Mouse (Mus musculus) yolk sac, embryonic 10.5 days (tissue): Measurements from ENCODE around the gene Grap2.

ENCODE experiments used
- DNase-seq: peaks from one replicate; pipeline ENCODE4 v3.0.0-alpha.2; 2017; ENCODE audit warnings: low spot score

The Grap2 gene

DNA sequence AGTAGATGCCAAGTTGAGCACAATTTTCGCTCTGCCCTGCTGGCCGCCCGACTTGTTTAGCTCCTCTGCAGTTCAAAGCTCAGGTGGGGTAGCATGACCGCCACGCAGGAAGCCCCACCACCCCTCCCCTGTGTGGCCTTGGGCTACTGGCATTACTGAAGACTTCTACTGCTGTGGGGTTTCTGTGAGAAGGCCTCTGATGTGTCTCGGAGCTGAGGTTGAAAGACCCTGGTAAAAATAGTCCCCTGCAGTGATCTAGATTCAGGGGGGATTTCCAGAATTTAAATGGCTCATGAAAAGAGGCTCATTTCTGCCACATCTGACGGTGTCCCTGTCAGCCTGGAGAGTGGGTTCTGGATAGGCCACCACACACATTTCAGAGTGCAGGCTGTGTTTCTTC is 30.1 kb downstream of the Grap2 start:
- no peak for DNase-seq

DNA sequence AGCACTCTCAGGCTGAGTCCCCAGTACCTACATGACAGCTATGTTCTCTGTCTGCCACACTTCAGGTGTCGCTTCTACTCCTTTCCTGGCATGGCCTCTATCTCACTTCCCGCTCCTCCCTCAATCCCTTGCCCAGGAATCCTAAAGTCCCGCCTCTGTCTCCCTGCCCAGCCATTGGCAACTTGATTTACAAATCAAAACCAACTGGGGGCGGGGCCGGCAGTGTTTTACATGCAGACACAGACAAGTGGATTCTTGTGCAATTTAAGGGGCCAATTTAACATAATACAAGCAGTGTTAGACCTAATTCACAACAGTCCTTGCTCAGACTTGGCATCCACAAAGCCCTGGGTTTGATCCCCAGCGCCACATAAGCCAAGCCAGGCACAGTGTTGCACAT is 31.6 kb downstream of the Grap2 start:
- no peak for DNase-seq

DNA sequence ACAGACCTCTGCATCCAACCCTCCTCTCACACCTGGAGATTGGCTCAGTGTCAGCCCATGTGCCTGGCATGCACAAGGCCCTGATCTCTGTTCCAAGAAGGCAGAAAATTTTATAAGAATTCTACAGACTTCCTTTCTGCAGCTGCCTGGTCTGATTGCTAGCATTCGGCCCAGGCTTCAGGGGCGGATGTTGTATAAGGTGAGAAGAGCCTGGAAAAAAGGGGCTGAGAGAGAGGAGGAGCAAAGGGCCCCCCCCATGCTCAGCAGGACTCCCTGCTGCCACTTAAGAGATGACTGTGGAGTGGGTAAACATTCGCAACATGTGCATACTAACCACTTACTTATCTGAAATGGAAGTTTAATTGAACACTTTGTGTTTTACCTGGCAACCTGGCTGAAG is 35.6 kb downstream of the Grap2 start:
- no peak for DNase-seq

DNA sequence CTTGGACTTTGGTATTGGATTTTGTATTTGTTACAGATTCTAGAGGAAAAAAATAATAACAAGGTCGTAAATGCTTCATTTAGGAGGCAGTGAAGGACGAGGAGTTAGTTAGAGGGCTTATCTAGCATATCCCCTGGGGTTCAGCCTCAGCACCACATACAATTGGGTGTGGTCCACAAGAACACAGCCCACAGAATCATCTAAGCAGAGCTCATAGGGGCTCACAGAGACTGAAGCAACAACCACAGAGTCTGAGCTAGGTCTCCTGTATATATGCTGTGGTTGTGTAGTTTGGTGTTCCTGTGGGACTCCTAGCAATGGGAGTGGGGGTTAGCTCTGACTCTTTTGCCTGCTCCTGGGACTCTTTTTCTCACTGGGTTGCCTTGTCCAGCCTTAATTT is 37.9 kb downstream of the Grap2 start:
- DNase-seq = no peak

DNA sequence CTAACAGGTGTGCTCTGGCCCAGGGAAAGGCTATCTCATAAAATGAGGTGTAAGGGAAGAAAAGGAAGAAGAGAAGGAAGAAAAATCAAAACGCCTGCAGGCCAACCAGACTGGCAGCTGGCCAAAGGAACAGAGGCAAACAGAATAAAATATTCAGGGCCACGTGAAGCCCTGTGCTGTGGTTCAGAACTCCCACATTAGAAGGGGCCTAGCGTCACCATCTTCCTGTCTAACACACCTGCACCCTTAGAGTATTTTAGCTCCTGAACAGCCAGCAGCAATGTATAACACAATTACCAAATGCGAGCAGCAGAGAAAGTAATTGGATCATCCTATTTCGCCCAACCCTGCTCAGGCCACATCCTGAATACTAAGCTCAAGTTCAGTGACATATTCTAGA is 39.1 kb downstream of the Grap2 start:
- DNase-seq = no peak

DNA sequence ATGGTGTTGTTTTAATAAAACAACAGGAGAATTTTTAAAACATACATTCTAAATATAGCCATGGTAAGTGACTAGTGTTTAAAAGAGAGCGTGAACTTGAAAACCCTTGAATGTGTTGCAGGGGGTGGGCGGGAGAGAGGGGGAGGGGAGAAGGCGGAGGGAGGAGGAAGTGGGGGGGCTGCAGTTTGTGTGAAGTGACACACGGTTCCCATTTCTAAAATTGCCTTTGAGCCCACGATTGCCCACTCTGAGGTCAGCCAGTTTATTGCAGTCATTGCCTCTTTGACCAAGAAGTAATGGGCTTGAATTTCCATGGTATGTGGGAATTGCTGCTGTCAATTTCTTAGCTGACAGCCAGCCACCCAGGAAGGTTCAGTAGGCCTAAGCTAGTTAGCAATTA is 41.5 kb downstream of the Grap2 start:
- DNase-seq = no peak

DNA sequence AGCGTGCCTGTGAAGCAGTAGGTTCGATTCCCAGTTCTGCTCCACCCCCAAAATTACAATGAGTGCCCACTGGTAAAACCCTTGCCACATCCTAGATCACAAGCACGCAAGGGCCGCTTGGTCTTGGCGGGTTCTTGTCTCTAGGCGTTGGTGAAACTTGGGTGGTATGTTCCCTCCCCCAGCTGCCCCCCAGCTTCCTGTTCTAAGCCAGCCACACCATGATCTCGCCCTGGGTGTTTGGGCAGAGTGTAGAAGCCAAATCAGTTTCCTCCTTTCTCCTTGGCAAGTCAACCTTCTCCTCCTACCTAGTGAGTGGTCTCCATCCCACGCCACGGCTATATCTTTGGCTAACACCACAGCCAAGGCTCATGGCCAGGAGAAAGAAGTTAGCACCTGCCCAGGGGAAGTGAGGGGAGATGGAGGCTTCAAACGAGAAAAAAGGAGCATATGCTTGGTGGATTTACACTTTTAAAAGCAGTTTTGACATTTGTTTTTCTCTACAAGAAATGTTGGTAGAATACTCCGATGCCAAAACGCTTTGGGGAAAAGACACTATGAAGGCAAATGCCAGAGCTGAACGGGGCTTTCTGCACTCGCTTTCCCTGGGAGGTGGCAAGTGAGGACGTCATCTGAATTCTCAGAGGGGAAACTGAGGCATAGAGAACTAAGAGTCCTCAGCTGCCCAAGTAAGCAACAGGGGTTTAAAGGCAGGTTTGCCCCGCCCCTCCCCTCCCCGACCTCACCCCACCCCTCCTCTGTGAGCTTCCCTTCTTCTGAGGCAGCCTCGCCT is 42.3 kb downstream of the Grap2 start:
- no peak for DNase-seq

DNA sequence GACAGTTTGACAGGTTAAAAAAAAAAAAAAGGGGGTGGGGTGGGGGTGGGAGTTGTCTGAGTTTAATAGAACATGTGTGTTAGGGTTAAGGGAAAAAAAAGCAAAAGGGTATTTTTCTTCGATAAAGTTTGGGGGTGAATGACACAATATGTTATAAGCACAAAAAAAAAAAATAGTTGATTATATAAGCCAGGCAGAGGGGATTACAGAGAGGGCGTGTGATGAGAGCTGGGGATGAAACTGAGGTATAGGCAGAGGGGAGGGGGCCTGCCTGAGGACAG is 42.8 kb downstream of the Grap2 start:
- no peak for DNase-seq

DNA sequence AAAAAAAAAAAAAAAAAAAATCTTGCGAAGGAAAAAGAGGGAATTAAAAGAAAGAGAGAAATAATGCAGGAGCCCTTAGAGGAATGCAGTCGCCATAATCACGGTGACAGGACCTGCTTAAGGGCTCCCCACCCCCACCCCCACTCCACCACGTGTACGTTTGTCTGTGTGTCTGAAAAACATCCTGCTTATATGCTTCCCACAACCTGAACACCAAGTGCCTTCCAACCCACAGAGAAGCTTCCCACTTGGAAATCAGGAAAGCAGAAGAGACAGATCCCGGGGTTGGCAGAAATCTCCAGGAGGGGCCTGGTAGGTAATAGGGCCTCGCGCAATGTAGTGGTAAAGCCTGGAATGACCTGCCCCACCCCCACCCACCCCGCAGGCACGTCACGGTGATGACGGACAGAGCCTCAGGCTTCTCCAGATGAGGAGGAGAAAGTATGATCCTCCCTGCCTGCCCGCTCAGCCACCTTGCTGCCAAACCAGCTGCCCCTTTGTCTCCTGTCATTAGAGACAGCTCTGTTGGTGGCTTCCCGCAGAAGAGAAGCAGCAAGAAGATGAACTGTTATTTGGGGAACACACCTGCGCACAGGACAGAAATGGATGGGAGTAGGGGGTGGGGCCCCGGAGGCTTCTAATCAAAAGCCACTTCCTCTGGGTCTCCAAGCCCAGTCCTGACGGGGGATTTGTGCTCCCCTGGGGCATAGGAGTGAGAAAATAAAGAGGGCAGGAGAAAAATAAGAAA is 43.4 kb downstream of the Grap2 start:
- no peak for DNase-seq

DNA sequence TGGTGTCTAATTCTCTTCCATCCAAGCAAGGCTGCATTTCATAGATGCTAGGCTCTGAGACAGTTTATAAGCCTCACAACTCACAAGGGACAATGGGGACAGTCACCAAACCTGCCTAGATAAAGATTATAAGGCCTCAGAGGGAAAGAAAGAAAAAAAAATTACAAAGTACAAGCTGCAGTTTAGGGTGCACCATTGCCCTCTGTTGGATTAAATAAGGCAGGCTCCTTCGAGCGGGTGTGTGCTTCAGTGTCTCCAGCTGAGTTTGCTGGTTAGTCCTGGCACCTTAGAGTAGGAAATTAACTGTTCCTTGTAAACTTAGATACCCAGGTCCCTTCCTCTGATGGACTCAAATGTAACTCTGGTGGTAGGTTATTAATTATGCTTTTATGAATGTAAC is 45.4 kb downstream of the Grap2 start:
- no peak for DNase-seq

DNA sequence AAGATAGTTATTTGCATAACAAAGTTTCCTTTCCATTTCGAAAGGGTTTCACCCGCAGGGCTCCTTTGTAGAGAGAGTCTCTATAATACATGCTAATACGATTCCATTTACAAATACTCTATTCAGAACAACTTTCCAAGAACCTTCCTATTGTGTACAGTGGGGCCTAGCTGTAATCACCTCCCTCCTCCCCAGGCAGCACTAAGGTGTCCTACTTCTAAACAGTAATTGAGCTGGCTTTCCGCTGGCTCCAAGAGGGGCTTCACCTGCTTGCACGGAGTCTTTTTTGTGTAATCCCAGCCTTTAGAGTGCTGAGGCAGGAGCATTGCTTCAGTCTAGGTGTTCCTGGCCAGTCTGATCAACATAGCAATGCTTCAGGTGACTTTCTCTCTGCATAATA is 46.8 kb downstream of the Grap2 start:
- no peak for DNase-seq

DNA sequence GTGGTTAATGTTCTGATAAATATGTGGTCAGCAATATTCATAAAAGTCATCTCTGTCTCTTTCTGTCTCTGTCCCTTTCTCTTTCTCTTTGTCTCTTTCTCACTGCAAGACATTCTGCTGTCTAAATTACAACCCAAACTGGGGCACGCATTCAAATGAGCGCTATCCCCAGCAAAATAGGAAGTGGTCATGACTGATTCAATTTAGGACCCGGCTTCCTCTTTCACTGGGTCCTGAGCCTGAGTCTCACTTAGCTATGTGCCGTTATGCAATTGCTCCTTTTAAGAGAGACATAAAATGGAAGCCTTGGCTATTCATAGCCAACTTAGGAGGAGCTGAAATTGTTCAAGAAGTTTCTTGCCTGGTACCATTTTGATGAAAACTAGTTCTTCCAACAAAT is 47.4 kb downstream of the Grap2 start:
- no peak for DNase-seq

DNA sequence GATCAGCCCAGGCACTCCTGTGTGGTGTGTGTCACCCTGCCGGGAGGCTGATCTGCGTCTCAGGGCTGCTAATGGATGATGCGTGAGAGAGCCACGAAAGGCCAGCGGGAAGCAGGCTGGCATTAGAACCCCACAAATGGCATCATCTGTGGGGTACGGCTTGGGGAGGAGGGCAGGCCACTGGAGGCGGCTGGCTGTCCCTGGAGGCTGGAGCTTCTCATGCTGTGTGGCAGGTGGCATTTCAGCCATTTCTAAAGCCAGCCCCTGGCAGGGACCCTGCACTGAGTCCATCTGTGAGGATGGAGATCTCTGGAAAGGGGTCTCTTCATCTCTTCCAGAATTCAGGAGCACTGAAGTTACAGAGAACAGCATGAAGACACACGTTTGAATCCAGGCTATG is 48.0 kb downstream of the Grap2 start:
- DNase-seq = no peak

DNA sequence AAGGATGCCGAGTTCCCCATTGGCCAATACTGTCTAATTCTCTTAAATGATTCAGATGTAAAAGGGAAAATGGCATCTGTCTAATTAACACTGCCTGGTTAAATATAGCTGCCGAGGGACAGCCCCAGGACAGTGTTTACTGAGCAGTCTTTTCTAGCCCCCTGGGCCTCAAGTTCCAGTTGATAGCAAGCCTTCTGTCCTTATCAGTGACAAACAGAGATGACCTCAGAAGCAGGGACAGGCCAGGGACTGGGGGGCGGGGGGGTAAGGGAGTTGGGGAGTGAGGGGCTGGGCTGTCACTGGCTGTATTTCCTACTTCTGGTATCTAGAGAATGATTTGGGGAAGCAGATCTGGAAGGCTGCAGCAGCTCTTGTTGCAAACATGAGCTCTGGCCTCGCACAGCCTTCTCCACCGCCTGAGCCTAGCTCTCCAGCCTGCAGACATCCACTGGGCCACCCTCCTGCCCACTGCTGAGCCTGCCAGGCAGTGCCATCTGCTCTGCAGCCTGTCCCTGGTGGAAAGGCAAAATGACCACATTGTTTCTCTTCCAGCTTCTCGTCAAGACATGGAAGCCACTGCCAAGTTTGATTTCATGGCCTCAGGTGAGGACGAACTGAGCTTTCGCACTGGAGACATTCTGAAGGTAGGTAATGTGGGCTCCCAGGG is 50.9 kb downstream of the Grap2 start:
- DNase-seq = peak; percentile 38

DNA sequence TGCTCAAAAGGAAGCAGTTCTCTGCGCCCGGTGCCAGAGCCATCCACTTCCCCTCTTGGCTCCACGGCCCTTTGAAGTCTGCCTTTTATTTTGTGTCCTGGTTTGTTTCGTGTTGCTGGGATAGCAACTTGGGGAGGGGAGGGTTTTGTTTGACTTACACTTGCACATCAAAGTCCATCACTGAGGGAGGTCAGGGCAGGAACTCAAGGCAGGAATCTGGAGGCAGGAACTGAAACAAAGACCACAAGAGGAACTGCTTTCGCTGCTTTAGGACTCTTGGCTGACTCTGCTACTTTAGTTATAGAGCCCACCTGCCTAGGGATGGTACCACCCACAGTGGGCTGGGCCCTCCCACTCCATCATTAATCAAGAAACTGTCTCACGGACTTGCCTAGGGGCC is 54.1 kb downstream of the Grap2 start:
- DNase-seq = no peak

DNA sequence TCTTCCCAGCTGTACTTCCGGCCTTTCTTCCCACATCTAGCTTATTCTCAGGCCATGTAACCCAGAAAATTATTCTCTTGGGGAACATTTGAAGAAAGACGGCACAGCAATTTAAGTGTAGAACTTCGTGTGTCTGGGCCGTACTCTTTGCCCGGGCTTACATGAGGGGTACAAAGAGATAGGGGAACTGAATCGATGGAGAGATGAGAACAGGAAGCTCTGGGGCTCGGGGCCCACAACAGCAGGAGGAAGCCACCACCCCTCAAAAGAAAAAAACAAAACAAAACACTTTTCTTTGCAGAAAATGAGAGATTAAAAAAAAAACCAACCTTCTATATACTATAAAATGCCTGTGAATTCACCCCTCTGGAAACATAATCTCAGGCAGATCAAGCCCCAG is 57.8 kb downstream of the Grap2 start:
- no peak for DNase-seq

DNA sequence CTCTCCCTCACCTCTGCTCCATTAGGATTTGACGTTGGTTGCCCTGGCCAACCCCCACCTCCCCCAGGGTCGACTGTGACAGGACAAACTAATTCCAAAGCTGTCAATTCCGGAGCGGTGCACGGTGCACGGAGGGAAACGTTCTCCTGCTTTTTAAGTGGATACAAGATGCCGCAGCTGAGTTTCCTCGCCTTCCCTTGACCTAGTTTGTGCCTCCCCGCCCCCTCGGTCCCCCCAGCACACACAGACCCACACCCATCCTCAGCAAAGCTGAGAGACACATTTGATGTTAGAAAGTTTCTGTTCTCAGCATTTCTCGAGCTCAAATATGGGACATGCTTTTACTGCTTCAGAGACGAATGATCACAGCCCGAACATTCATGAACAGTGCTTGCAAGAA is 58.3 kb downstream of the Grap2 start:
- no peak for DNase-seq

DNA sequence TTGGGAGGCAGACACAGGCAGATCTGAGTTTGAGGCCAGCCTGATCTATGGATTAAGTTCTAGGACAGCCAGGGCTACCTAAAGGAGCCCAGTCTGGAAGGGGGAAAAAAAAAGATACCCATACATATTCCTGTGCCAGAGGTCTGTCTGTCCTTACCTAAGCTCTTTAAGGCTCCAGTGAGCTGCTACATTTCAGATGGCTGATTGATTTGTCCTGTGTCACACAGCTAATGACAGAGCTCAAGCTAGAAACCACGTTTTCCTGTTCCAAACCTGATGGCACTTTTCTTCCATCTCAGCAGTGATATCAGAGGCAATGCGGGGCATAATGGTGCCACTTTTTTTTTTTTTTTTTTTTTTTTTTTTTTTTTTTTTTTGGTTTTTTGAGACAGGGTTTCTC is 58.9 kb downstream of the Grap2 start:
- no peak for DNase-seq

DNA sequence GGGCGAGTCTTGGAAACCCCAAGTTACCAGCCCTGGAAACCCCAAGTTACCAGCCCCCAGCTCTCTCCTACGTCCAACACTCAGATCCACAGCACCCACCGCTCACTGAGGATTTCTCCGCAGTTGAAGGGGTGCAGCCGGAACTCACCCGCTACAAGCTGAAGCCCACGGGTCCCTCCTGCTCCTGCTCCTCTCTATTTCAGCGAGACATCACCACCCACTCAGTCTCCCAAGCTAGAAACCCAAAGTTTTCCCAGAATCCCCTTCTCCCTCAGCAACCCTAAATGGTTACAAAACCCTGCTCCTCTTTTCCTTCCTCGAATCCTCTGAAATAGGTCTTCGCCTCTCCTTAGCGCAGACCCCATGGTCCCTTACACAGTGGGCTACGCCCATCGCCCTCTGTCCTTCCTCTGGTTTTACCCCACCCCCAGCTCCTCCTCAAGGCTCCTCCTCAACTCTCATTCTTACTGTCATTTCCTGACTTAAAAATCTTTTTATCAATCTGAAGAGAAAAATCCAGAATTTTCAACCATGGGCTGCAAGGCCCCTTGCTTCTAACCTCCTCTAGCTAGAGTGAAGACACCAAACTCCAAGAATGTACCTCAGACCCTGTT is 60.0 kb downstream of the Grap2 start:
- DNase-seq = no peak

DNA sequence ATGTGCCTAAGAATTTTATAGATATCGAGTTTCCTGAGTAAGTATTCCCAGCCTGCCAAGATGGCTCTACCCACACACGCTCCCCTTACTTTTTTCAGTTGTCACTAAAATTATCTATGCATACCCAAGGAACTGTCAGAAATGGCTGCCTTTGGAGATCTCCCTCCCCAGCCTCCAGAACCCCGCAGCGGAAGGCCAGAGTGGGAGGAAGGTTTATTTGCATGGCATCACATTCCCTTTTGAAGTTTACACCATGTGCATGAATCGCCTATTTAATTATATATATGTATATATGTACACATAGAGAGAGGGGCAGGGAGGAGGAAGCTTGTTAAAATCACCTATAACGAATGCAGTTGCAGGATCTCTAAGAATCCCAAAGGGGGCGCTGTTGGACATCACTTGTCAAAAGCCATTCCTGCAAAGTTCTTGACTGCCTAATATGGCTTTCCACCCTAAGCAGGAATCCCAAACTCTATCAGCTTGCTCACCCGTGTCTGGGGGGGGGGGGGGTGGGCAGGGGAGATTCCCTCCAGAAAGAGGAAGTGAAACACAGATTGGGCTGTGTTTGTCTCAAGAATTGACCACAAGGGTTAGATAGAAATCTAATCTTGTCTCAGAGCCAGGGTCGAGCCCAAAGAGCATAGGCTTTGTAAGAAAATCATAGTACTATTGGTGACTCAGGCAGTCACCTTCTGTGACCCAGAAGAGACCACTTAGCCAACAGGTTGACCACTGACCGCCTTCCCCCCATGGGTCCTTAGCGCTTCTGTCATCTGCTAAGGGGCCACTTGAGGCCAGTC is 62.2 kb downstream of the Grap2 start:
- DNase-seq = peak; percentile 24

DNA sequence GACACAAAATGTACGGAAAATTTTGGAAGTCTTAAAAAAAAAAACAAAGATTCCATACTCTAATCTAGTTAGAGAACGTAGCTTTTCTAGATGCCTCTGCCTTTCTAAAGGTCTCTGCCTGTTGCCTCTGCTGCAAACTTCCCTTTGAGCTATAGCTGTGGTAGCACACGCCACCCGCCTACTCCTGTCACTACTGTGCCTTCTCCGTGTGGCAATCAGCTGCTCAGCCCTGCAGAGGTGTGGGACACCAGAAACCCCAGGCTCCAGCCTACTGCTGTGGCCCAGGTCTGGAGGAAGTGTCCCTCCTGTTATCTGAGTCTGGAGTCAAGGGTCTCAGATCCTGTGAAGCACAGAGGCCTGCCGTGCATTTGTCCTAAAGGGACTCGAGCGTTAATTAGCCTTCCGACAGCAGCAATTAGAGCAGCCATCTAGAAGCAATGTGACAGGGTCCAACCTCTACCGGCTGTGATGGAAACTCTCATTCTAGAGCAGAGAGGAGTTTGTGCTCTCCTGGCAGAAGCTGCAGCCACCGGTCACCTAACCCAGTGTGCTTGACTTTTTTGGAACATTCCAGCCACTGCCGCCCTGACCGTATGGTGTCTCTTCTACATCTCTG is 64.5 kb downstream of the Grap2 start:
- DNase-seq = no peak
